Mouse (Mus musculus): Measurements from ENCODE around the gene Gm9733. TPM values are rescaled to one million over a fixed set of nuclear protein-coding genes. Genes with fewer than 3 reads are reported as not detected.

The Gm9733 gene
- total and polyA plus RNA-seq, 3 experiments, result not detected

GRCm38 (mm10) chr3:15255726-15256125 lies 76.4 kb downstream of the Gm9733 start:
- no peaks in the 10 kb centered on the region for H3K9me3 ChIP-seq (replicated peaks; ENCODE audit: insufficient read depth, low read length)
- H3K27me3 ChIP-seq (ENCODE audit: control insufficient read depth in 1 of 2, insufficient read depth in 2 of 2, low read length in 2 of 2), result no peaks in the 10 kb centered on the region
- H3K27ac ChIP-seq (ENCODE audit: control insufficient read depth, low read depth, low read length), result no peak overlapping the region
- no peaks in the 10 kb centered on the region for H3K4me1 ChIP-seq (ENCODE audit: control insufficient read depth in 1 of 2, insufficient read depth in 2 of 2, low read length in 2 of 2)
- TF ChIP-seq TCF12 (IDR thresholded peaks at IDR 0.05; ENCODE audit: low read depth, low read length), result no peak
- no peak for TF ChIP-seq MAX (IDR thresholded peaks at IDR 0.05; ENCODE audit: low read length)
- TF ChIP-seq USF1 (IDR thresholded peaks at IDR 0.05; ENCODE audit: low read depth, low read length), result no peak
- TF ChIP-seq POLR2AphosphoS2 (IDR thresholded peaks at IDR 0.05; ENCODE audit: low read length), result no peak
- no peak for TF ChIP-seq ZNF384 (IDR thresholded peaks at IDR 0.05; ENCODE audit: low read depth, low read length)
- no peak for TF ChIP-seq CHD2 (IDR thresholded peaks at IDR 0.05; ENCODE audit: low read length)
- no peak for TF ChIP-seq USF2 (IDR thresholded peaks at IDR 0.05; ENCODE audit: borderline replicate concordance in 1 of 2, insufficient read depth in 1 of 2, low read depth in 1 of 2, low read length in 2 of 2)
- no peak for TF ChIP-seq E2F4 (IDR thresholded peaks at IDR 0.05; ENCODE audit: borderline replicate concordance, low read depth, low read length)
- TF ChIP-seq NELFE (IDR thresholded peaks at IDR 0.05; ENCODE audit: low read depth, low read length), result no peak
- no peak for TF ChIP-seq SIN3A (IDR thresholded peaks at IDR 0.05; ENCODE audit: low read length)
- no peaks in the 10 kb centered on the region for H3K79me2 ChIP-seq (ENCODE audit: control insufficient read depth, insufficient read depth, low read length, poor library complexity)
- no peak overlapping the region for H3K9ac ChIP-seq (ENCODE audit: control insufficient read depth, low read depth, low read length, poor library complexity, severe bottlenecking)
- DNase-seq (ENCODE audit: low read depth, low spot score), result no peak
- no peak overlapping the region for H3K4me3 ChIP-seq (ENCODE audit: control insufficient read depth in 1 of 2, insufficient read depth in 1 of 2, low read depth in 2 of 2, low read length in 2 of 2)
- H3K36me3 ChIP-seq (ENCODE audit: control insufficient read depth in 1 of 2, insufficient read depth in 2 of 2, low read length in 2 of 2), result no peaks in the 10 kb centered on the region

Other genes with a start within 250 kb of the Gm9733 start
- not detected in 2 replicates for gene Sirpb1a, start 94.2 kb upstream of the Gm9733 start, total RNA-seq (2012; rRNA removed)
- not detected for gene Sirpb1a, start 94.2 kb upstream of the Gm9733 start, polyA plus RNA-seq (2012; ENCODE audit: insufficient read depth in 1 of 2, insufficient read length in 2 of 2, low read depth in 1 of 2, low replicate concordance in 2 of 2, missing spikeins in 1 of 2)
- not detected in 2 replicates for gene Sirpb1b, start 242.8 kb upstream of the Gm9733 start, total RNA-seq (2012; rRNA removed)
- not detected for gene Sirpb1b, start 242.8 kb upstream of the Gm9733 start, polyA plus RNA-seq (2012; ENCODE audit: insufficient read depth in 1 of 2, insufficient read length in 2 of 2, low read depth in 1 of 2, low replicate concordance in 2 of 2, missing spikeins in 1 of 2)

Measured in MEL (cell line).